Mouse (Mus musculus) lung, postnatal 36 days (tissue): ENCODE data around the gene Fxyd2.

Experiments used
- DNase-seq: peaks from one replicate; pipeline ENCODE4 v3.0.0; 2022; ENCODE audit warnings: mixed read lengths

Fxyd2 gene

GRCm38 (mm10) chr9:45395218-45395617 is 4.3 kb upstream of the Fxyd2 start:
- no peak for DNase-seq

- DNase-seq: no peak
These were observed 3.7 kb upstream of the Fxyd2 start for GRCm38 (mm10) chr9:45395796-45396195.

DNA sequence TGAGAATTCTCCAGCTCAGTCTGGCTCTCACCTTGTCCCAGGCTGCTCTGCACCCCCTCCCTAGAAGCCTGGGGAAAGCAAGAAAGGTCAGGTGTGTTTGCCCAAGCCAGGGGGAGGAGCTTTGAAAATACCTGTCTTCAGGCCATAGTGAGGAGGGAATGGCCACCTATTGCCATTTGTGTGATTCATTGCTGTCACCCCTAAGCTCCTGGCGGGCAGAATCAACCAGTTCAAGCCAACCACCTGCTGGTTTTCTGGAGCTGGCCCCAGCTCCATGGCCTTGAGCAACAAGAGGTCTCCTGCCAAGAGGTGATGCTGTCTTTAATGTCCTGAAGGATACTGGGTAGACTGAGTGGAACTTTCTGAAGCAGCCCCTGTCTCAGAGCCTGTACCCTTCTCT is 1.1 kb upstream of the Fxyd2 start:
- DNase-seq: peak; percentile 21

GRCm38 (mm10) chr9:45401851-45402250 is 2.4 kb downstream of the Fxyd2 start:
- no peak for DNase-seq

GRCm38 (mm10) chr9:45402957-45403356 is 3.5 kb downstream of the Fxyd2 start:
- no peak for DNase-seq

- DNase-seq: no peak
These were observed 6.2 kb downstream of the Fxyd2 start for GRCm38 (mm10) chr9:45405694-45406093.

DNA sequence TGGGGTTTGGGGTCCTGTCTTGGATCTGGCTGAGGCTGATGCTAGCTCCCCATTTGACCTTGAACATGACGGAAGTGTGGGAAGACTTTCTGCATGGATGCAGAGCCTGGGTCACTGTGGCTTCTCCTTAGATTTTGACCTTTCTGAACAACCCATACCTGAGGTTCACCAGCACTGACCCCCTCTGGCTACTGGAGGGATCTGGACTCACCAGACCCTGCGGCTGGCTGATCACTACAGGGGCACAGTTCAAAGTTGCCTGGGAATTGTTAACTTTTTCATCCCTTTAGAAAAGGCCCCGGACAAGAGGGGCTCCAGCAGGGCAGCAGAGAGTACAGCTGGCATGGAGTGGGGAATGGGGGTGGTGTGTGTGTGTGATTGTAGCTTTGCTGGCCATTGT is 7.3 kb downstream of the Fxyd2 start:
- no peak for DNase-seq

DNA sequence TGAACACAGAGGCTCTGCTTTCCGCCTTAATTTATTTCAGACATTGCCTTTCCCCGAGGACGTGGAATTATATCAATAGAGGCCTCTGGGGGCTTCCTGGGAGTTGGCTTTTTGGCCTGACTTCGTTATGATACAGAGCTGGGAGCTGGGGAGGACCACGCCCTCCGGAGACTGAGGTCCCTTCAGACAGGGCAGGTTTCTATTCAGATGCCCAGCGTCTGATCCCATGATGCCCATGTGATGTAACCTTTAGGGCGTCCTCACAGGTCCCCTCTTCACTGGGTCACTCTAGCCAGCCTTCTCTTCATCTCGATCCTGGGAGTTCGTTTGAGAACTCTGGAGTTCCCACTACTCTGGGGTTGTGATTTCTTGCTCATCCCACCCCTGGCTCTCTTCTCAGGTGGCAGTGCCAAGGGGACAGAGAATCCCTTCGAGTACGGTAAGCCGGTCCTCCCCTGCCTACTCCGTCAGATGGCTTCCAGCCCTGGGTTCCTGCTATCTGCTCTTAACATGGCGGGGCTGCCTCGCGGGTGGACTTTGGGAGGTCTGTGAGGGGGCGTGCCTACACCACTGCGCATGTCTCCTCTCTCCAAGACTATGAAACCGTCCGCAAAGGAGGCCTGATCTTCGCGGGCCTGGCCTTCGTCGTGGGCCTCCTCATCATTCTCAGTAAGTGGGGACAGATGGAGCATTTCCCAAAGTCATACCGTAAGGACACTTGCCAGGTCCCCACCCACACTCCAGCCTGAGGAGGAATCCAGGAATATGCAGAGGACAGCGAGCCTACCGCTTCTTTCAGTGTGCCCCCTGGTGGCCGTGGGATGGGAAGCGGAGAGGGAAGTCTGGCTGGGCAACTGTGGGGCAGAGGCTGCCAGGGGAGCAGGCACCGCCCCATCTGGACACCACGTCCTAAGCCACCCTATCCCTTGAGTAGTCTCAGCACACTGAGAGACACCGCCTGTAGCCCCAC is 8.5 kb downstream of the Fxyd2 start:
- DNase-seq: peak; percentile 78

DNA sequence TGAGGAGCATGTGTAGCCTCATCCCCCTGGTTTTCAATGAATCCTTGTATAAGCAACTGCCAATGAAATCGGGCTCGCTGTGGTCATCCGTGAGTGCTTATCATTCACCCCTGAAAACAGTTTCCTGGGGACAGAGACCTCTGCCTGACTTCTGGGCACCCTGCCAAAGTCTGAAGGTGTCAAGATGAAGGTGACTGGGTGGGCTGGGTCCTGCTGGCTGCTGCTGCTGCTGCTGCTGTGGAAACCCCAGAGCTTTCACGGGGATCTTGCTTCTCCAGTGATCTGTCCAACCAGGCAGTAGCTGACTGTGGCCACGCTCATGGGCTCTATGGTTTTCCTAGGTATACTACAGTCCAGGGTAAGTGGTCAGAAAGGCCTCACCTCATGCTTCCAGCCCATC is 10.7 kb downstream of the Fxyd2 start:
- DNase-seq: no peak

DNA sequence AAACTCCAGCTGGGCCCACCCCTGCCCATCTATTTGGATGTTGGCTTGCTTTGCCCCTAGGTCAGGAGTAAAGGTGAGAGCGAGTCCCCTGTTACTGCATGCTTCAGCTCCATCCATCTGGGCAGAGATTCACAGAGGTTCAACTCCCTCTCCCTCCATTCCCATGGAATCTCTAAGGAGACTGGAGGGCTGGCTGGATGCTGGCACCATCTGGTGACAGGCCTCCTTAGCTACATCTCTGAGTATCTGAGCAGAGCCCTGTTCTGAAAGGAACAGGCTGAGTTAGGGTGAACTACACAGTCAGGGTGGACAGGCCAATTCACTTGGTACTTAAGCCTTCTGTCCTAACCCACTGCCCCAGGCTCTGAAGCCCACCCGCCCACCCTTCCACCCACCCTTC is 11.1 kb downstream of the Fxyd2 start:
- no peak for DNase-seq

DNA sequence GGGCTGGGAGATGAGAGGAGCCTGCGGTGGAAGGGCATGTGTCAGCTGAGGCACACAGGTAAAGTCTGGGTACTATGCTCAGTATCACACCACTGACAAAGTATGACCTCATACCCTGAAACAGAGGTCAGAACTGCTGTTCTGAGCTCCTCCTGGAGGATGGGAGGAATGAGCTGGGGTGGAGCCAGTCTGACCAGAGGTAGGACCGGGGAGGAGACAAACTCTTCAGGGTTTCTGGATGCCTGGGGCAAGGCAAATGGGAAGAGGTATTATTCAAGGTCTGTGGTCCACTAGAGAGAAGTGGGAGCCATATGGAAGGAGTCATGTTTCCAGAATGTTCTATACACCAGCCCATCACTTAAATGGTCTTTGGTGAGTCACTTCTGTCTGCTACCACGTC is 11.6 kb downstream of the Fxyd2 start:
- no peak for DNase-seq

- DNase-seq: peak; percentile 69
These were observed 12.3 kb downstream of the Fxyd2 start for GRCm38 (mm10) chr9:45411803-45412202.

GRCm38 (mm10) chr9:45412287-45412686 is 12.8 kb downstream of the Fxyd2 start:
- peak; percentile 93 for DNase-seq

GRCm38 (mm10) chr9:45412700-45413477 is 13.4 kb downstream of the Fxyd2 start:
- DNase-seq: no peak

- peak; percentile 57 for DNase-seq
These were observed 14.1 kb downstream of the Fxyd2 start for GRCm38 (mm10) chr9:45413478-45414140.

GRCm38 (mm10) chr9:45415912-45416311 is 16.4 kb downstream of the Fxyd2 start:
- DNase-seq: peak; percentile 52

DNA sequence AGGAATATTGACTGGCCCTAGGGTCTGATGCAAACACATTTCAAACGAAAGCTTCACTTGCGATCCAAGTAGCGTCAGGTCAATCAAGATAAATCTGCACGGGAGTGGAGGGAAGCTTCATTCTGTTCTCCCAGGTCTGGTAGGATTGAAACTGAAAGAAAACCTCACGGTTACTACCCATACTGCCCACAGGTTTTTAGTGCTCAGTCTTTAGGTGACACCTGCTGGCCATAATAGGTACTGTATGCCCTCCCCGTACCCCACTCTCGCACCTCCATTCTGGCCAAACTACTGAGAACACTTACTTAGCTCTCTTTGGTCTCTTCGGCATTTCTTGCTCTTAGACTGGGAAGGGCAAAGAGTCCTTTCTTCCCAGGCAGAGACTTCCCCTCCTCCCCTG is 17.8 kb downstream of the Fxyd2 start:
- DNase-seq: peak; percentile 69

DNA sequence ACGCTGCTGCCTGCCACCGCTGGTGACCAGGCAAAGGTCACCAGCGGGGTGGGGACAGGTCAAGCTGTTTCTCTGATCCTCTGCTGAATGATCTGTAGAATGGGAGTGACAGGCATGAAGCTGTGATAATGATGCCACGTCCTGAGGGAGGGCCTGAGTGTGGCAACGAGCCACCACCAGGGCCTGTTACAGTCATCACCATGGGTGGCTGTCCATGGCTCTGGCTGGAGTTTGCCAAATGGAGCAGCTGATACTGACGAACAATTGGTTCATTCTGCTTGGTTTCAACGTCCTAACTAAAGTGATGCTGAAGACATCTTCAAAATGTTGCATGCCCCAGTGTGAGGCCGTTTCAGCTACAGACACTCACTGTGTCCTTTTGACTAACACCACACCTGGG is 18.8 kb downstream of the Fxyd2 start:
- no peak for DNase-seq

GRCm38 (mm10) chr9:45421209-45421608 is 21.7 kb downstream of the Fxyd2 start:
- DNase-seq: peak; percentile 27

- DNase-seq: no peak
These were observed 23.4 kb downstream of the Fxyd2 start for GRCm38 (mm10) chr9:45422761-45423298.

- no peak for DNase-seq
These were observed 27.0 kb downstream of the Fxyd2 start, which contains the start of gene Dscaml1 for GRCm38 (mm10) chr9:45426456-45426855. Dscaml1 (plus strand) TSS chr9:45426628.

DNA sequence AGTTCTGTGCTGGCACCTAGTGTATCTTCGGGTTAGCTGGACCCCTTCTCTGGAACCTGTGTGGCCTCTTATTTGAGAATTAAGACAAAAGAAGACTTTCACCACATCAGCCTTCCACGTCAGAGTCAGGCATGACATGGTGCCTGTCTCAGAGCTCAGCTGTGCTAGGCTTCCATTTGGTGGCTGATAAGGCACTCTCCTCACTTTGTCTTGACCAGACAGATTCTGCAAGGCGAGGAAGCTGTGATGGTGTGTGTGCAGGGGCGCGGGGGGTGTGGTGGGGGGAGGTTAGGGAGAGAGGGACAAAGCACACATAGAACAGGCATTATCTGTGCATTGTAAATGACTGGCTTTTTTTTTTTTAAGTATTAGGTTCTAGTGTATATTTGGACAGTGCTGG is 29.9 kb downstream of the Fxyd2 start:
- DNase-seq: no peak
